Mouse (Mus musculus): ENCODE measurements at regions not wholly inside any gene's neighbourhood (a gene's known extent, or its start where the extent isn't known, plus 50 kb on each side); places are given as distances from the start of the nearest gene placed in this dataset.

DNA sequence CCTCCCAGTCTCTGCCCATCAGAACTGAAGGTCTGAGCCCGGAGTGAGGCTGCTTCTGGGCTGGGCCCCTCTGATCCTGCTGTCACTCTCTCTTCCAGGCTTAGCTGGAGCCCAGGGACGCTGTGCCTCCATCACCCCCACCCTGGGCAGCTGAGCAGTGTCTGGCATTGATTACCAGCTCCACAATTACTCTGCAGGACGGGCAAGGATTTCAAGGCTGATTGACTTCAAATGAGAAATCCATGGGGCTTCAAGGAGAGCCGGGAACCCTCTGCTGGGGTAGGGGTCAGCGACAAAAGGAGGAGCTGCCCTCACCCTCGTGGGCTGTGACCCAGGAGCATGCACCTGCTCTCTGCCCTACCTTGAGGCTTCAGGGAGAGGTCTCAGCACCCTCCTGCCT is 107.1 kb upstream of the Csf3r start:
- Histone ChIP-seq H3K4me1 (ENCODE audit: control insufficient read depth, insufficient read depth, low read length) (peaks cover 7% of the 10 kb centered on the region), H3K27ac (ENCODE audit: low read length) (no peak overlapping the region), H3K36me3 (ENCODE audit: control insufficient read depth, insufficient read depth, low read length) (no peaks in the 10 kb centered on the region), H3K27me3 (ENCODE audit: control insufficient read depth, insufficient read depth, low read length) (0 out of 2 replicates have a peak, but pooled peaks cover 3% of the 10 kb centered on the region), H3K9me3 (ENCODE audit: control insufficient read depth, low read depth, low read length) (no peaks in the 10 kb centered on the region), H3K4me2 (replicated peaks; ENCODE audit: low read depth, low read length) (no peak overlapping the region), H3K4me3 (ENCODE audit: low read depth, low read length) (no peak overlapping the region), H3K9ac (replicated peaks; ENCODE audit: low read depth, low read length) (no peak overlapping the region)
- WGBS: 60% methylated on average over 6 of the region's 6 CpGs
- ATAC-seq (ENCODE audit: insufficient number of reproducible peaks, insufficient read depth, low FRiP score, low read depth): no peak

DNA sequence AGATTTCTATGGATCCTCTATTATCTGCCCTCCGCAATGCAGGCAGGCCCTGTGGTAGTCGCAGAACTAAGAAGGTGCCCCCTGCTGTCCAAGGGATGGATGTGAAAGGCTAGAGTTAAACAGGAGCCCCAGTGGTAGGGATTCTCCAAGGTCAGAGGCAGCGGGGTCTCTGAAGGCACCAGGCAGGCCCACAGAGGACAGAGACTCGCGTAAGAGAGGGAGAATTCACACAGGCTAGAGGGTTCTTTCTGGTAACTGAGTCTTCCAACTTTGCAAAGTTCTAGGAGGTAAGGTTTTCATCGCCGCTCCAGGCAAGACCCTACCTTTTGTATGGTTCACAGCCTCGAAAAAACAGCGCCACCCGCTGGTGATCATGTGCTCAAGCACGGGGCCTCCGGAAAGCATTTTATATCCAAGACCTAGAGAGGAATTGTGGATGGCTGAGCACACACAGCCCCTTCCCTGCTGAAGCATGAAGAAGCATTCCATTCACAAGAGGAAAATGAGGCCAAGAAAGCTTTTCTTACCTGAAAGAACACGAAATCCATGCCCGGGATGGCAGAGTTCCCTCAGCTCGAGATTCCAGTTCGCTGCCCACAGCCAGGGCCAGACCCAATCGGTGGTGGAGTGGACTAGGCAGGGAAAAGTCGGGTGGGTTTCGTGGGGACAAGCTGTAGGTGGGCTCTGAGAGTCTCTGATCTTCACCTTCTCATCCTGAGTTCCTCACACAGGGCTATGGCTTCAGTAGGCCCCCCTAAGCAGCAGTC is 102.6 kb upstream of the Csf3r start:
- H3K9me3 ChIP-seq (ENCODE audit: control insufficient read depth, low read depth, low read length): no peaks in the 10 kb centered on the region
- no peaks in the 10 kb centered on the region for H3K27me3 ChIP-seq (ENCODE audit: control insufficient read depth, insufficient read depth, low read length)
- peaks cover 15% of the 10 kb centered on the region for H3K4me1 ChIP-seq (ENCODE audit: control insufficient read depth, insufficient read depth, low read length)
- H3K4me3 ChIP-seq (ENCODE audit: low read depth, low read length): no peak overlapping the region
- no peak overlapping the region for H3K9ac ChIP-seq (replicated peaks; ENCODE audit: low read depth, low read length)
- no peak overlapping the region; the same call in 1 of the 2 replicates for H3K4me2 ChIP-seq (replicated peaks; ENCODE audit: low read depth, low read length)
- H3K27ac ChIP-seq (ENCODE audit: low read length): peak overlapping the region; percentile 48; the same call in 1 of the 2 replicates
- 16% methylated on average over 19 of the region's 19 CpGs for WGBS
- no peaks in the 10 kb centered on the region for H3K36me3 ChIP-seq (ENCODE audit: control insufficient read depth, insufficient read depth, low read length)
- no peak for ATAC-seq (ENCODE audit: insufficient number of reproducible peaks, insufficient read depth, low FRiP score, low read depth)

- WGBS: 16% methylated on average over 11 of the region's 11 CpGs
- Histone ChIP-seq H3K9me3 (ENCODE audit: control insufficient read depth, low read depth, low read length) (no peaks in the 10 kb centered on the region), H3K4me1 (ENCODE audit: control insufficient read depth, insufficient read depth, low read length) (peaks cover 15% of the 10 kb centered on the region), H3K4me2 (replicated peaks; ENCODE audit: low read depth, low read length) (no peak overlapping the region), H3K27me3 (ENCODE audit: control insufficient read depth, insufficient read depth, low read length) (no peaks in the 10 kb centered on the region), H3K9ac (replicated peaks; ENCODE audit: low read depth, low read length) (no peak overlapping the region), H3K4me3 (ENCODE audit: low read depth, low read length) (no peak overlapping the region), H3K27ac (ENCODE audit: low read length) (no peak overlapping the region; the same call in 1 of the 2 replicates), H3K36me3 (ENCODE audit: control insufficient read depth, insufficient read depth, low read length) (no peaks in the 10 kb centered on the region)
- peak; percentile 50; the same call in 1 of the 2 replicates for ATAC-seq (ENCODE audit: insufficient number of reproducible peaks, insufficient read depth, low FRiP score, low read depth)
Observed at GRCm38 (mm10) chr4:125922317-125922878, 102.0 kb upstream of the Csf3r start.

DNA sequence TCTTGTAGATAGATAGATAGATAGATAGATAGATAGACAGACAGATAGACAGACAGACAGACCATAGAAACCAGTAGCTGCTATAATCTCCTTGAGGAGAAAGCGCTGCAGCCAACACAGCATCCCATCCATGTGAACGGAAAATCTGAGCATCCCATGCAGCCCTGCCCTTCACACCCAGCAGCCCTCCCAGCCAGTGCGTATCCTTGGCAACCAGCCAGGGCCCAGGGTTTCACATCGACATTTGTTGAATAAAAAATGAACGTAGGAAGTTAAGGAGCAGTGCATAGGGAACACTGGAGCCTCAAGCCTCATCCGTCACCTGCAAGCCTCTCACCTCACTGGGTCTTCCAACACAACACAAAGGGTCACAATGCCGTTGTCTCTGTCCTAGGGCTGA is 101.1 kb upstream of the Csf3r start:
- no peak overlapping the region for H3K27ac ChIP-seq (ENCODE audit: low read length)
- no peak overlapping the region for H3K4me3 ChIP-seq (ENCODE audit: low read depth, low read length)
- H3K36me3 ChIP-seq (ENCODE audit: control insufficient read depth, insufficient read depth, low read length): no peaks in the 10 kb centered on the region
- H3K4me1 ChIP-seq (ENCODE audit: control insufficient read depth, insufficient read depth, low read length): peaks cover 15% of the 10 kb centered on the region
- no peaks in the 10 kb centered on the region for H3K27me3 ChIP-seq (ENCODE audit: control insufficient read depth, insufficient read depth, low read length)
- 31% methylated on average over 7 of the region's 7 CpGs for WGBS
- H3K9me3 ChIP-seq (ENCODE audit: control insufficient read depth, low read depth, low read length): no peaks in the 10 kb centered on the region
- ATAC-seq (ENCODE audit: insufficient number of reproducible peaks, insufficient read depth, low FRiP score, low read depth): no peak
- no peak overlapping the region for H3K9ac ChIP-seq (replicated peaks; ENCODE audit: low read depth, low read length)
- no peak overlapping the region for H3K4me2 ChIP-seq (replicated peaks; ENCODE audit: low read depth, low read length)

GRCm38 (mm10) chr4:125928196-125928595 is 96.2 kb upstream of the Csf3r start:
- H3K27me3 ChIP-seq (ENCODE audit: control insufficient read depth, insufficient read depth, low read length): no peaks in the 10 kb centered on the region
- H3K36me3 ChIP-seq (ENCODE audit: control insufficient read depth, insufficient read depth, low read length): no peaks in the 10 kb centered on the region
- no peaks in the 10 kb centered on the region for H3K9me3 ChIP-seq (ENCODE audit: control insufficient read depth, low read depth, low read length)
- WGBS: 62% methylated on average over 4 of the region's 4 CpGs
- no peak for ATAC-seq (ENCODE audit: insufficient number of reproducible peaks, insufficient read depth, low FRiP score, low read depth)
- no peak overlapping the region for H3K4me3 ChIP-seq (ENCODE audit: low read depth, low read length)
- H3K4me2 ChIP-seq (replicated peaks; ENCODE audit: low read depth, low read length): no peak overlapping the region
- no peak overlapping the region for H3K27ac ChIP-seq (ENCODE audit: low read length)
- H3K4me1 ChIP-seq (ENCODE audit: control insufficient read depth, insufficient read depth, low read length): 0 out of 2 replicates have a peak, but pooled peaks cover 2% of the 10 kb centered on the region
- no peak overlapping the region for H3K9ac ChIP-seq (replicated peaks; ENCODE audit: low read depth, low read length)

- Histone ChIP-seq H3K27ac (ENCODE audit: low read length) (no peak overlapping the region), H3K4me2 (replicated peaks; ENCODE audit: low read depth, low read length) (no peak overlapping the region), H3K9ac (replicated peaks; ENCODE audit: low read depth, low read length) (no peak overlapping the region), H3K27me3 (ENCODE audit: control insufficient read depth, insufficient read depth, low read length) (no peaks in the 10 kb centered on the region), H3K4me1 (ENCODE audit: control insufficient read depth, insufficient read depth, low read length) (no peaks in the 10 kb centered on the region), H3K9me3 (ENCODE audit: control insufficient read depth, low read depth, low read length) (no peaks in the 10 kb centered on the region), H3K36me3 (ENCODE audit: control insufficient read depth, insufficient read depth, low read length) (no peaks in the 10 kb centered on the region), H3K4me3 (ENCODE audit: low read depth, low read length) (no peak overlapping the region)
- 56% methylated on average over 17 of the region's 17 CpGs for WGBS
- peak; percentile 49; the same call in 1 of the 2 replicates for ATAC-seq (ENCODE audit: insufficient number of reproducible peaks, insufficient read depth, low FRiP score, low read depth)
Observed at GRCm38 (mm10) chr4:125929122-125929772, 95.1 kb upstream of the Csf3r start.

GRCm38 (mm10) chr4:125930764-125931163 is 93.6 kb upstream of the Csf3r start:
- no peak overlapping the region for H3K4me3 ChIP-seq (ENCODE audit: low read depth, low read length)
- no peak for ATAC-seq (ENCODE audit: insufficient number of reproducible peaks, insufficient read depth, low FRiP score, low read depth)
- H3K4me1 ChIP-seq (ENCODE audit: control insufficient read depth, insufficient read depth, low read length): no peaks in the 10 kb centered on the region
- H3K9me3 ChIP-seq (ENCODE audit: control insufficient read depth, low read depth, low read length): no peaks in the 10 kb centered on the region
- no peak overlapping the region for H3K27ac ChIP-seq (ENCODE audit: low read length)
- no peak overlapping the region for H3K4me2 ChIP-seq (replicated peaks; ENCODE audit: low read depth, low read length)
- no peaks in the 10 kb centered on the region for H3K36me3 ChIP-seq (ENCODE audit: control insufficient read depth, insufficient read depth, low read length)
- H3K9ac ChIP-seq (replicated peaks; ENCODE audit: low read depth, low read length): no peak overlapping the region
- 32% methylated on average over 10 of the region's 10 CpGs for WGBS
- no peaks in the 10 kb centered on the region for H3K27me3 ChIP-seq (ENCODE audit: control insufficient read depth, insufficient read depth, low read length)

GRCm38 (mm10) chr4:125931321-125931720 is 93.0 kb upstream of the Csf3r start:
- Histone ChIP-seq H3K4me3 (ENCODE audit: low read depth, low read length) (no peak overlapping the region), H3K27me3 (ENCODE audit: control insufficient read depth, insufficient read depth, low read length) (no peaks in the 10 kb centered on the region), H3K4me1 (ENCODE audit: control insufficient read depth, insufficient read depth, low read length) (no peaks in the 10 kb centered on the region), H3K27ac (ENCODE audit: low read length) (no peak overlapping the region), H3K9me3 (ENCODE audit: control insufficient read depth, low read depth, low read length) (no peaks in the 10 kb centered on the region), H3K4me2 (replicated peaks; ENCODE audit: low read depth, low read length) (no peak overlapping the region), H3K36me3 (ENCODE audit: control insufficient read depth, insufficient read depth, low read length) (no peaks in the 10 kb centered on the region), H3K9ac (replicated peaks; ENCODE audit: low read depth, low read length) (no peak overlapping the region)
- no peak for ATAC-seq (ENCODE audit: insufficient number of reproducible peaks, insufficient read depth, low FRiP score, low read depth)
- 53% methylated on average over 6 of the region's 6 CpGs for WGBS

Measured in stomach, embryonic 14.5 days (tissue).